Comparison of ENCODE assay signal across 13 mouse cellular contexts in genomic region chr12:111436640-111437039, GRCm38 (mm10). TPM values are rescaled to one million over a fixed set of nuclear protein-coding genes. Genes with fewer than 3 reads are reported as not detected.
DNase-seq lines count a peak whose midpoint lies in the region; ATAC-seq lines count a peak whose summit lies in the region.
"Had no signal": no experiment of that assay in that cellular context is flagged by ENCODE, and none has a peak within 500 bp of the region (broad histone marks: within the 10 kb centered on the region; RNA-seq: fewer than 3 reads in every experiment).

No protein-coding gene starts in this region.

- H3K9me3 ChIP-seq in kidney, embryonic 16.5 days (ENCODE audit: low read length), result no peaks in the 10 kb centered on the region
- no peaks in the 10 kb centered on the region for H3K9me3 ChIP-seq in liver, embryonic 15.5 days (replicated peaks)
- H3K9me3 ChIP-seq in forebrain, embryonic 13.5 days (replicated peaks), result no peaks in the 10 kb centered on the region
- H3K9me3 ChIP-seq: hindbrain, embryonic 10.5 days; limb, embryonic 12.5 days had no signal

- no peak overlapping the region for H3K9ac ChIP-seq in kidney, embryonic 16.5 days (replicated peaks; ENCODE audit: low read length)
- H3K9ac ChIP-seq in liver, embryonic 15.5 days, result no peak overlapping the region
- no peak overlapping the region for H3K9ac ChIP-seq in forebrain, embryonic 13.5 days
- H3K9ac ChIP-seq: limb, embryonic 12.5 days had no signal

- H3K36me3 ChIP-seq in kidney, embryonic 16.5 days (ENCODE audit: insufficient read depth, low read length), result no peaks in the 10 kb centered on the region
- no peaks in the 10 kb centered on the region for H3K36me3 ChIP-seq in liver, embryonic 15.5 days (replicated peaks)
- no peaks in the 10 kb centered on the region for H3K36me3 ChIP-seq in forebrain, embryonic 13.5 days (ENCODE audit: poor library complexity, severe bottlenecking)
- H3K36me3 ChIP-seq: hindbrain, embryonic 10.5 days; limb, embryonic 12.5 days had no signal

- 53% methylated on average over 8 of the region's 8 CpGs for WGBS in kidney, embryonic 16.5 days
- 55% methylated on average over 8 of the region's 8 CpGs for WGBS in liver, embryonic 15.5 days (ENCODE audit: insufficient replicate concordance)
- 88% methylated on average over 8 of the region's 8 CpGs for WGBS in forebrain, embryonic 13.5 days

- peak; percentile 44 for DNase-seq in kidney, postnatal 10 days
- peak; percentile 82 for DNase-seq in brain, adult 2 months (ENCODE audit: low read depth, low spot score)
- no peak for DNase-seq in adrenal gland, adult 2 months
- DNase-seq in spleen, postnatal 36 days (ENCODE audit: low spot score in 2 of 2), result no peak
- DNase-seq: thymus, postnatal 4 days had no signal

- no peak overlapping the region for H3K4me3 ChIP-seq in kidney, embryonic 16.5 days (ENCODE audit: low read length)
- H3K4me3 ChIP-seq in liver, embryonic 15.5 days (replicated peaks), result no peak overlapping the region
- no peak overlapping the region for H3K4me3 ChIP-seq in forebrain, embryonic 13.5 days
- H3K4me3 ChIP-seq: hindbrain, embryonic 10.5 days; limb, embryonic 12.5 days; myocyte had no signal

- peaks cover 35% of the 10 kb centered on the region for H3K4me1 ChIP-seq in kidney, embryonic 16.5 days (ENCODE audit: insufficient read depth, low read length)
- peaks cover 97% of the 10 kb centered on the region for H3K4me1 ChIP-seq in liver, embryonic 15.5 days (replicated peaks)
- H3K4me1 ChIP-seq in forebrain, embryonic 13.5 days, result 0 out of 2 replicates have a peak, but pooled peaks cover 3% of the 10 kb centered on the region

- no peak overlapping the region; the same call in 1 of the 2 replicates for H3K27ac ChIP-seq in kidney, embryonic 16.5 days (ENCODE audit: low read length)
- H3K27ac ChIP-seq in liver, embryonic 15.5 days (replicated peaks), result peak overlapping the region; percentile 80
- no peak overlapping the region for H3K27ac ChIP-seq in forebrain, embryonic 13.5 days
- H3K27ac ChIP-seq: hindbrain, embryonic 10.5 days; limb, embryonic 12.5 days had no signal

- no peaks in the 10 kb centered on the region for H3K27me3 ChIP-seq in kidney, embryonic 16.5 days (ENCODE audit: insufficient read depth, low read length)
- peaks cover 2% of the 10 kb centered on the region for H3K27me3 ChIP-seq in liver, embryonic 15.5 days
- peaks cover 69% of the 10 kb centered on the region for H3K27me3 ChIP-seq in forebrain, embryonic 13.5 days

- no peak overlapping the region for H3K4me2 ChIP-seq in kidney, embryonic 16.5 days (replicated peaks; ENCODE audit: low read depth, low read length)
- H3K4me2 ChIP-seq in liver, embryonic 15.5 days, result peak overlapping the region; percentile 14; the same call in 1 of the 2 replicates
- no peak overlapping the region for H3K4me2 ChIP-seq in forebrain, embryonic 13.5 days
- H3K4me2 ChIP-seq: limb, embryonic 12.5 days had no signal

- no peak for ATAC-seq in kidney, embryonic 16.5 days (ENCODE audit: low FRiP score, low TSS enrichment)
- no peak for ATAC-seq in liver, embryonic 15.5 days (ENCODE audit: insufficient read depth)
- peak; percentile 28; the same call in 1 of the 2 replicates for ATAC-seq in neutrophil, adult 5-6 weeks (ENCODE audit: extremely low read depth, insufficient number of reproducible peaks, low FRiP score, poor library complexity, severe bottlenecking)
- no peak for ATAC-seq in forebrain, embryonic 13.5 days
- ATAC-seq: forebrain, embryonic 16.5 days had no signal

RNA-seq across cellular contexts. Expression of gene Tnfaip2, which starts 5.6 kb away (rescaled TPM):
- polyA plus RNA-seq in kidney, embryonic 16.5 days (2015; fragmentation: Nextera tagmentation; extraction: Ambion mirVana), result 21.7 and 24.3 TPM in 2 replicates
- 70.3 and 79.5 TPM in 2 replicates for polyA plus RNA-seq in liver, embryonic 15.5 days (2015; fragmentation: Nextera tagmentation; extraction: Ambion mirVana)
- 347 and 441 TPM in 2 replicates for total RNA-seq in neutrophil, adult 5-6 weeks (2017)
- polyA plus RNA-seq in forebrain, embryonic 13.5 days (2015; fragmentation: Nextera tagmentation; extraction: Ambion mirVana), result 0.60 and 1.2 TPM in 2 replicates
- 10 to 100 TPM; 12.2 to 19.5 TPM for total RNA-seq in adrenal gland, adult 2 months (2021)
- polyA plus RNA-seq in adrenal gland, adult 2 months (2012; rRNA removed), result 15.8 and 22.7 TPM in 2 replicates

RNA-seq across cellular contexts. Expression of gene Exoc3l4, which starts 19.8 kb away (rescaled TPM):
- 19.4 and 19.9 TPM in 2 replicates for polyA plus RNA-seq in kidney, embryonic 16.5 days (2015; fragmentation: Nextera tagmentation; extraction: Ambion mirVana)
- 22.5 and 23.5 TPM in 2 replicates for polyA plus RNA-seq in liver, embryonic 15.5 days (2015; fragmentation: Nextera tagmentation; extraction: Ambion mirVana)
- 0.61 TPM in 1 of 2 replicates, not detected in the other for total RNA-seq in neutrophil, adult 5-6 weeks (2017)
- polyA plus RNA-seq in forebrain, embryonic 13.5 days (2015; fragmentation: Nextera tagmentation; extraction: Ambion mirVana), result 1.2 and 2.3 TPM in 2 replicates
- 1 to 10 TPM; 4.7 to 7.7 TPM for total RNA-seq in adrenal gland, adult 2 months (2021)
- 12.7 and 13.9 TPM in 2 replicates for polyA plus RNA-seq in adrenal gland, adult 2 months (2012; rRNA removed)

RNA-seq across cellular contexts. Expression of gene Lbhd2, which starts 30.0 kb away (rescaled TPM):
- 4.6 and 5.5 TPM in 2 replicates for polyA plus RNA-seq in kidney, embryonic 16.5 days (2015; fragmentation: Nextera tagmentation; extraction: Ambion mirVana)
- not detected in 2 replicates for polyA plus RNA-seq in liver, embryonic 15.5 days (2015; fragmentation: Nextera tagmentation; extraction: Ambion mirVana)
- total RNA-seq in neutrophil, adult 5-6 weeks (2017), result not detected in 2 replicates
- 0.35 and 1.0 TPM in 2 replicates for polyA plus RNA-seq in forebrain, embryonic 13.5 days (2015; fragmentation: Nextera tagmentation; extraction: Ambion mirVana)
- under 1 TPM; 0.46 to 0.48 TPM for total RNA-seq in adrenal gland, adult 2 months (2021)
- 0.17 and 0.30 TPM in 2 replicates for polyA plus RNA-seq in adrenal gland, adult 2 months (2012; rRNA removed)
- polyA plus RNA-seq: myocyte had no signal

RNA-seq across cellular contexts. Expression of gene Gm266, which starts 49.0 kb away (rescaled TPM):
- 78.6 and 84.8 TPM in 2 replicates for polyA plus RNA-seq in kidney, embryonic 16.5 days (2015; fragmentation: Nextera tagmentation; extraction: Ambion mirVana)
- 0.56 and 0.62 TPM in 2 replicates for polyA plus RNA-seq in liver, embryonic 15.5 days (2015; fragmentation: Nextera tagmentation; extraction: Ambion mirVana)
- total RNA-seq in neutrophil, adult 5-6 weeks (2017), result not detected in 2 replicates
- 0.40 and 1.0 TPM in 2 replicates for polyA plus RNA-seq in forebrain, embryonic 13.5 days (2015; fragmentation: Nextera tagmentation; extraction: Ambion mirVana)
- under 1 TPM in 1 of 2 experiments, not detected in 1; 0.23 TPM for total RNA-seq in adrenal gland, adult 2 months (2021)
- polyA plus RNA-seq in adrenal gland, adult 2 months (2012; rRNA removed), result 0.10 and 1.2 TPM in 2 replicates

RNA-seq across cellular contexts. Expression of gene Cdc42bpb, which starts 59.1 kb away (rescaled TPM):
- polyA plus RNA-seq in kidney, embryonic 16.5 days (2015; fragmentation: Nextera tagmentation; extraction: Ambion mirVana), result 40.6 and 45.2 TPM in 2 replicates
- 6.6 and 9.4 TPM in 2 replicates for polyA plus RNA-seq in liver, embryonic 15.5 days (2015; fragmentation: Nextera tagmentation; extraction: Ambion mirVana)
- 3.1 and 4.8 TPM in 2 replicates for total RNA-seq in neutrophil, adult 5-6 weeks (2017)
- 25.1 and 34.0 TPM in 2 replicates for polyA plus RNA-seq in forebrain, embryonic 13.5 days (2015; fragmentation: Nextera tagmentation; extraction: Ambion mirVana)
- 100 to 1,000 TPM; 119 to 120 TPM for total RNA-seq in adrenal gland, adult 2 months (2021)
- 339 and 354 TPM in 2 replicates for polyA plus RNA-seq in adrenal gland, adult 2 months (2012; rRNA removed)

Comparison
In these comparisons a context has a peak if more than half of its experiments do, and no peak if none do; other contexts are left out.
1. DNase-seq: peak in kidney, postnatal 10 days (single experiment) and brain, adult 2 months (single experiment); none in adrenal gland, adult 2 months (single experiment) and spleen, postnatal 36 days (0 of 2).